Mouse (Mus musculus) liver, adult (tissue): ENCODE data around the gene Btla.

Source experiments
- GATA4 ChIP-seq: IDR thresholded peaks from 2 replicates; pipeline ENCODE4 v1.6.1; 2014; ENCODE audit warnings: mild to moderate bottlenecking, low read length; ENCODE audit not compliant: insufficient replicate concordance

Gene Btla

DNA sequence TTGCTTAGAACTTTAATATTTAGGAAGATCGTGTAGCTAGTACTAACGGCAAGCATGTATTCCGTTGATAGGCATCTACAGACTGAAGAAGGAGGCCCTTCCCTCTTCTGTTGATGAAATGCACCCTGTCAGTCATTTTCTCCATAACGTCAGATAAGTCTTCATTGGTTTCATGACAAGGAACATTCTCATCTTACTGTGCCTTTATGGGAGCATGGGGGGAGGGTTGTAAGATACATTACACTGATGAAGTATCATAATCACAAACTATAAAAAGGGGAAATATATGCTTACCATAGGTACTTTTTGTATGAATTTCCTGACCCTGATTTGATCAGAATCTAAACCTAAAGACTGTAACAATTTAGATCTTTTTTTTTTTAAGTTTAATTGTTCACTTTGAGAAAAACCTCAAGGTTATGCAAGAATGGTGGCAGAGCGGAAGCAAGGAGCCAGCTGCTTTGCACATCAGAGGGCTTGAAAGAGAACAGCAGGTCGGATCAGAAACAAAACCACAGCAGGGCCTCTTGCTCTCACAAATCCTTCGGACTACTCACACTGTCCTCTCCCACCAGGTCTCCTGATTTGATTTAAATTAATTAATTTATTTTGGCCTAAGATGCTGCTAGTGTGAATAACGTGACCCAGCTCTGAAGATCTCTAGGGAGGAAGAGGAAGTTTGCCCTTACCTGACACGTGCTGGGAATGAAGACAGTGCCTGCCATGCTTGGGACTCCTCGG lies at the start of gene Btla:
TSS of gene Btla (plus strand) at position 668 of the 741 bp plus-strand sequence.
- no peak for TF ChIP-seq GATA4

- no peak for TF ChIP-seq GATA4
These were observed 45.6 kb upstream of the Btla start for GRCm38 (mm10) chr16:45178552-45178951.

GRCm38 (mm10) chr16:45181824-45182223 lies 42.3 kb upstream of the Btla start:
- TF ChIP-seq GATA4: no peak

GRCm38 (mm10) chr16:45192613-45193012 lies 31.5 kb upstream of the Btla start:
- no peak for TF ChIP-seq GATA4

- no peak for TF ChIP-seq GATA4
These were observed 27.3 kb upstream of the Btla start for GRCm38 (mm10) chr16:45196816-45197215.

DNA sequence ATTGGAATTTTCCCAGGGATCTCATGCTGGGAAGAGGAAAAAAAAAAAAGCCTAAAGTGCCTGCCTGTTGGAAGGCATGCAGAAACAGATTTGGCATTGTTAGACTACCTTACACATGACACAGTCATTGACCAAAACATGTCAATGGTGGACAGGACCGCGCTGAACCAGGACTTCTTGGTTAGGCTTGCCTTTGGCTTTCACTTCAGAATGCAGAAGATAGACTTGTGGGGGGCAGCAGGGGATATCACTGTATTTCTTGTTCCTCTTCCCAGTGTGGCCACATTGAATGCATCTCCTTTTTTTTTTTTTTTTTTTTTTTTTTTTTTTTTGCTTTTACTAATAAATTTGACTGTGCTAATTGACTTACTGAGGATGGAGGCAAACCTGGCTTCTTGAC lies 22.7 kb upstream of the Btla start:
- TF ChIP-seq GATA4: no peak

DNA sequence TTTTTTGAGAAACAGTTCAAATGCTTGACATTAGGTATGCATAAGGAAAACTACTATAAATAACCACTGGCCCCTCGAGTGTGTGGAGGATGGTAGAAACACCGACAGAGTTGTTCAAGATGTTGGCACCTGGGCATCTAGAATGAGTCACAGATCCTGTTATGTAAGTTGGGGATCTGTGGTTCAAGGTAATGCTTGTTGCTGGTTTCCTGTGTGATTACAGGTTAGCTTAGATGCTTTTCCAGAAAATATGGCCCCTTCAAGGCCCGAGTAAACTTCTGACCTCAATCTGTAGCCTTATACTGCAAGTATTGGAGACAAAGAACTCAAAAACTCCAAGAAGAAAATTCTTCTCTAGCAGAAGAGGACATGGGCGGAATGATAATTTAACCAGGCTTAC lies 19.7 kb upstream of the Btla start:
- no peak for TF ChIP-seq GATA4

DNA sequence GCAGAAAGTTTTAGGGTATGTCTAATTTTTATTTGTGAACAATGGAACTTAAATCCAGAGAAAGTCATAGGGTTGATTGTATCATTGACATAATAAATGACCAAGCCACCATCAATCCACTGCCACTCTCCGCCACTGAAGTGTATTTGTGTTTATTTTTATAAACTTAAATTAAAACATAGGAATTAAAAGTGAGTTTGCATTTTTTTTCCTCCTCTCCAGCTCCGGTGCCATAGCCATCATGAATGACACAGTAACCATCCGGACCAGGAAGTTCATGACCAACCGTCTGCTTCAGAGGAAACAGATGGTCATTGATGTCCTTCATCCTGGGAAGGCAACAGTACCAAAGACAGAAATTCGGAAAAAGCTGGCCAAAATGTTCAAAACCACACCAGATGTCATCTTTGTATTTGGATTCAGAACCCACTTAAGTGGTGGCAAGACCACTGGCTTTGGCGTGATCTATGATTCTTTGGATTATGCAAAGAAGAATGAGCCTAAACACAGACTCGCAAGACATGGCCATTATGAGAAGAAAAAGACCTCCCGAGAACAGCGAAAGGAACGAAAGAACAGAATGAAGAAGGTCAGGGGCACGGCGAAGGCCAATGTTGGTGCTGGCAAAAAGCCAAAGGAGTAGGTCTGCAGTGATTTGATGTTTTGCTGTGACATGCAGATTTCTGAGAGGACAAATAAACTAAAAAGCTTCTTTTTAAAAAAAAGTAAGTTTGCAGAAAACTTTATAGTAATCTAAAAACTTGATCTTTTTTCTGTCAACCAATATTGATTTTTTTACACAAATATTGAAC lies 19.1 kb upstream of the Btla start:
- no peak for TF ChIP-seq GATA4

DNA sequence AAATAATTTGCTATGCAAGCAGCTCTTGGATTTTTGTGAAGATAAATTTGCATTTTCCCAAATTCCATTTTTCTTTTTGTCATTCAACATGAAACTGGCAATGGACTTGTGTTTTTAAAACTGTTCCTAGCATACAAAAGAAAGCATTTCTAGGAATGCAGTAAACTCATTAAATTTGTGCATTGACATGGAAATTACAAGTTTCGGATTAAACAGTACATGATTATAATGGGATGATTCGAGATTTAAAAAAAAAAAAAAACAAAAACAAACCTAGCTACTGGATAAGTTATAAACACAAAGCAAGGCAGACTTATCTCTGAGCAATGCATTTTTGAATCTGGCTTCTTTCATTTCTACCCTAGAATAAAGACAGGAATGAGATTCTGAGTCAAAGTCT lies 2.1 kb upstream of the Btla start:
- no peak for TF ChIP-seq GATA4

DNA sequence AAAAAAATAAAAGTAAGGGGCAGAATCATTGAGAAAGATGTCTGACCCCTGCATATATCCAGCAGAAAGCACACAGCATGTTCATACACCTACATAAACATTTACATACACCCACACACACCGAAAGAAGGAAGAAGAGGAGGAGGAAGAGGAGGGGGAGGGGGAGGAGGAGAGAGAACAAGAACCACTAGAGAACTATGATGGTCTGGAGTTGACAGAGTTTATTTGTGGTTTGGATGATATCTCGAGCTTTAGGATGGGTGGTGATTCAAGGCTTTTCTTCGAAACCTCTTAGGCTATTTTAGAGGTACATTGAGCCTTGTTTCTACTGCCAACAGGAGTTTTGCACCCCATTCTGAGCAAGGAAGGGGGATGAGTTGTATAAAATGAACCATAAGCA lies 1.3 kb upstream of the Btla start:
- TF ChIP-seq GATA4: no peak

- no peak for TF ChIP-seq GATA4
These were observed 405 bp downstream of the Btla start for GRCm38 (mm10) chr16:45224431-45225008.

GRCm38 (mm10) chr16:45227002-45227401 lies 2.9 kb downstream of the Btla start:
- no peak for TF ChIP-seq GATA4

- TF ChIP-seq GATA4: no peak
These were observed 7.2 kb downstream of the Btla start for GRCm38 (mm10) chr16:45231296-45231695.

DNA sequence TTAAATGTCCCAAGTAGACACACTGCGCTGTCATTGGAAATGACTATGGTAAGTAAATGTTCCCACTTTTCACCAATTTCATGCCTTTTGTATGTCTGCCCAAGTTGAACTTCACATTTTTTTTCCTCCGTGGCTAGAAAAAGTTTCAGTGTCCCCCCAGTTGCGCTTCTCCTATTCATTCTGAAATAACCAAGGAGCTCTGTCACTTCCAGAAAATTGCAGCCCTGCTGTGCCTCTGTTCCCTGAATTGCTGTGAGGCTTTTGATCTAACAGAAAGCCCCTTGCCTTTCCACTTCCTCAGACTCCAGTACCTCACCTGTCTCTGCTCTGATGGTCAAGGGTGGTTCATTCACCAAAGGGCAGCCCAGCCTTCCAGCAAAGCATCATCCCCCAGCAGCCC lies 8.9 kb downstream of the Btla start:
- TF ChIP-seq GATA4: no peak

DNA sequence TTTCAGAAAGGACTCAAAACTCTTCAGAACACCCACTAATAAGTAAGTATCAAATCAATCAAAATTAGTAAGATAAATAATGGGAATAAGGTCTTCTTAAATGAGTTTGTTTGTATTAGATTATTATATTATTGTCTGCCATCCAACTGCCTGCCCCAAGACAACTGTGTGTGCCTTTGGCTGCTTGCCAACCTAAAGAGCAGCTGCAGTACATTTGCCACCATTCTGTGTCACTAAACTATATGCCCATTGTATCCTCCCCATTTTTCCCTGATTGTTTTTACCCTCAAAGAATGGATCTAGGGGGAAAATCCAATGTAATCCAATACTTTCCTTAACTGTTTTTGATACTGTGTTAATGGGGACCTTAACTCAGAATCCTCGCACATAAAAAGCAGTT lies 18.6 kb downstream of the Btla start:
- TF ChIP-seq GATA4: no peak

- no peak for TF ChIP-seq GATA4
These were observed 20.9 kb downstream of the Btla start for GRCm38 (mm10) chr16:45244930-45245472.
